Mouse (Mus musculus): ENCODE data around the gene Slc25a4. TPM values are rescaled to one million over a fixed set of nuclear protein-coding genes. Genes with fewer than 3 reads are reported as not detected.

The Slc25a4 gene
- polyA plus RNA-seq, 1 experiment from 2014 or later, result 459 TPM

Small RNA genes lying within 50 kb of the gene (microRNA-seq; reads per million reads assigned to microRNA genes)
- not detected for gene Gm23812 (ENCODE audit: borderline number of aligned reads)

Other genes with a start within 250 kb of the Slc25a4 start
- 9.2 and 11.0 TPM in 2 replicates for gene 1700029J07Rik, start 236.0 kb downstream of the Slc25a4 start, polyA plus RNA-seq (2015; fragmentation: Nextera tagmentation; extraction: Ambion mirVana)
- gene Ufsp2, start 235.8 kb downstream of the Slc25a4 start, polyA plus RNA-seq (2015; fragmentation: Nextera tagmentation; extraction: Ambion mirVana), result 94.6 and 100 TPM in 2 replicates
- gene Lrp2bp, start 212.0 kb downstream of the Slc25a4 start, polyA plus RNA-seq (2015; fragmentation: Nextera tagmentation; extraction: Ambion mirVana), result 0.72 and 1.3 TPM in 2 replicates
- 30.8 and 34.1 TPM in 2 replicates for gene Ankrd37, start 205.6 kb downstream of the Slc25a4 start, polyA plus RNA-seq (2015; fragmentation: Nextera tagmentation; extraction: Ambion mirVana)
- 22.6 and 25.9 TPM in 2 replicates for gene Cfap97, start 59.5 kb downstream of the Slc25a4 start, polyA plus RNA-seq (2015; fragmentation: Nextera tagmentation; extraction: Ambion mirVana)
- 5.2 and 6.7 TPM in 2 replicates for gene Snx25, start 59.1 kb downstream of the Slc25a4 start, polyA plus RNA-seq (2015; fragmentation: Nextera tagmentation; extraction: Ambion mirVana)
- gene Helt, start 83.4 kb upstream of the Slc25a4 start, polyA plus RNA-seq (2015; fragmentation: Nextera tagmentation; extraction: Ambion mirVana), result 0.28 and 1.6 TPM in 2 replicates